Mouse (Mus musculus) limb, embryonic 14.5 days (tissue): Measurements from ENCODE around the gene Nus1. TPM values are rescaled to one million over a fixed set of nuclear protein-coding genes. Genes with fewer than 3 reads are reported as not detected.

ENCODE experiments used
- ATAC-seq: fragments of 200-750 bp; cut with Nextera tagmentation; 2 replicates; pipeline ENCODE4 v1.8.0; 2017; ENCODE audit warnings: low read depth, moderate number of reproducible peaks, moderate TSS enrichment; ENCODE audit not compliant: low FRiP score
- DNase-seq: peaks from one replicate; pipeline ENCODE4 v3.0.0-alpha.2; 2015; ENCODE audit warnings: low spot score
- H3K27ac ChIP-seq: fragments of 300-500 bp; sonication (generic); replicated peaks from 2 replicates; pipeline ENCODE4 v1.5.1; 2014; ENCODE audit warnings: low read depth, mild to moderate bottlenecking, low read length, moderate library complexity, mixed read lengths
- H3K27me3 ChIP-seq: fragments of 300-500 bp; sonication (generic); 2 replicates; pipeline ENCODE4 v1.6.1; 2014; ENCODE audit warnings: low read length, mixed read lengths; ENCODE audit not compliant: control insufficient read depth, insufficient read depth
- H3K36me3 ChIP-seq: fragments of 300-500 bp; sonication (generic); 2 replicates; pipeline ENCODE4 v1.6.1; 2014; ENCODE audit warnings: mild to moderate bottlenecking, low read length, moderate library complexity, mixed read lengths; ENCODE audit not compliant: control insufficient read depth, insufficient read depth
- H3K4me1 ChIP-seq: fragments of 300-500 bp; sonication (generic); 2 replicates; pipeline ENCODE4 v1.6.1; 2014; ENCODE audit warnings: antibody characterized with exemption, low read length, mixed read lengths; ENCODE audit not compliant: control insufficient read depth, insufficient read depth
- H3K4me2 ChIP-seq: fragments of 300-500 bp; sonication (generic); replicated peaks from 2 replicates; pipeline ENCODE4 v1.6.1; 2014; ENCODE audit warnings: low read depth, mild to moderate bottlenecking, low read length, moderate library complexity; ENCODE audit not compliant: severe bottlenecking
- H3K4me3 ChIP-seq: fragments of 300-500 bp; sonication (generic); replicated peaks from 2 replicates; pipeline ENCODE4 v1.5.1; 2014; ENCODE audit warnings: low read length
- H3K9ac ChIP-seq: fragments of 300-500 bp; sonication (generic); 2 replicates; pipeline ENCODE4 v1.6.1; 2014; ENCODE audit warnings: mild to moderate bottlenecking, low read depth, low read length, moderate library complexity; ENCODE audit not compliant: severe bottlenecking
- H3K9me3 ChIP-seq: fragments of 300-500 bp; sonication (generic); 2 replicates; pipeline ENCODE4 v1.6.1; 2016; ENCODE audit warnings: low read length; ENCODE audit not compliant: control insufficient read depth
- POLR2A ChIP-seq: fragments of 200-500 bp; IDR thresholded peaks from 2 replicates; pipeline ENCODE4 v1.8.0; 2012; ENCODE audit warnings: inconsistent platforms, mild to moderate bottlenecking, moderate library complexity, borderline replicate concordance; ENCODE audit not compliant: insufficient read depth, insufficient read length; ENCODE audit errors: extremely low read depth
- WGBS: fragments of 180-500 bp; shearing (Covaris S2); extraction: QIAGEN DNeasy Blood & Tissue Kit; methylation state at CpG from one replicate; pipeline ENCODE4 v1.1.7; 2014; 5-methylcytosine and 5-hydroxymethylcytosine counted together
- polyA plus RNA-seq, 2 experiments: library from polyadenylated mRNA; depleted of rRNA in 1 of 2; stranded (reverse) in 1 of 2; unstranded in 1 of 2; fragments of >200 nt; fragmentation: Nextera tagmentation in 1 of 2; extraction: Ambion mirVana in 1 of 2; gene quantifications; 2 replicates each; pipeline versions ENCODE4 v1.2.1 to v1.2.3; 2012 to 2014

Nus1 gene
- polyA plus RNA-seq, 2 experiments = 17.1 to 26.2 TPM

DNA sequence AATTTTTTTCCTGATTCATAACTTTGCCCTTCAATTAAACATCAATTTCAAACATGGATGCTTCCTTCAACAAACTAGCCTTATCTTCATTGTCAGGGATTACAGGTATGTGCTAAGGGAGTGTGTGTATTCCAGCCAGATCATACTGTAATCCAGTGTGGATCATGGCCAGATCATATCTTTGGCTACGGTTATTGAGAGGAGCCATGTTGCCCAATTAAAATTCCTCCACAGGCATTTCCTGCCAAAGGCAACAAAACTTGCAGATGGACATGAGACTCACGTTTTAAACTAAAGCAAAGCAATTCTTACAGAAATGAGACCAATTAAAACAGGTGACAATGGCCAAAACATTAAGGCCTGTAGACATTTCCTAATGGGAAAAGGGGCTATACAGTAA lies 889 bp upstream of the Nus1 start:
- DNase-seq = no peak

DNA sequence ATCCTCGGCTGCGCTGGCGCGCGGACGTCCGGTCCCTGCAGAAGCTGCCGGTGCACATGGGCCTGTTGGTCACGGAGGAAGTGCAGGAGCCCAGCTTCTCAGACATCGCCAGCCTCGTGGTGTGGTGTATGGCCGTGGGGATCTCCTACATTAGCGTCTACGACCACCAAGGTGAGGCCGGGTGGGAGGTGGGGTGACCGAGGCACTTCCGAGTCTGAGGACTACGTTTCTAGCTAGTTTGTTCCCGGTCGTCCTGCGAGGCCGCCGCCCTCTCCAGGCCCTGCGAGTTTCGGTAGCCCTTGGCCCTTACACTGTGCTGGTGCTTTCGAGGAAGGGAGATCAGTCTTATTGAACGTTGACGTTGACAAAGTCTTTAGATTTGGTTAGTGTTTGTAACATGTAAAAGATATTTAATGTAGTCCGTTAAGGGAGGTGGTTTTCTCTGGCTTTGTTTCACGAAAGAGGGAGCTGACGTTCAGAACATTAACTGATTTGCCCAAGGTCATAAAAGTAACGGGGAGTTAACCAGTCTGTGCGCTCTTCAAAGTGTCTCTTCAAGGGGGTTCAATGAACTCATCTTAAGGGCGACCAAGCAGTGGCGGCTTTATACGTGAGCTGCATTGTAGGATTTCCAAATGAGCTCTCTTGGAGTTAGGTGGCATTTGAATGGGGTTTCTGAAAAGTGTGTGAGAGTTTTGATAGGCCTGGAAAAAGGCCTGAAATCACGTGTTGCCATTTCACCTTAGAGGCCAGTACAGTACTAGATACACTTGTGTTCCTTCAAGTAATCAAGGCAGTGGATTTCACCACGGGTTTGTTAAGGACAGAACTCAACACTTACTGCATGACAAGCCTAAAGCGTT lies 882 bp downstream of the Nus1 start:
- Histone ChIP-seq H3K9me3 (no peaks in the 10 kb centered on the region), H3K4me2 (peak overlapping the region; percentile 61), H3K9ac (peak overlapping the region; percentile 91), H3K27me3 (no peaks in the 10 kb centered on the region), H3K4me3 (peak overlapping the region; percentile 95), H3K4me1 (peaks cover 16% of the 10 kb centered on the region), H3K27ac (peak overlapping the region; percentile 91), H3K36me3 (peaks cover 4% of the 10 kb centered on the region; the same call in 1 of the 2 replicates)
- WGBS = 5% methylated on average over 35 of the region's 39 CpGs
- DNase-seq (peak; percentile 13), ATAC-seq (peak; percentile 12)
- TF ChIP-seq POLR2A = no peak

More for the DNA sequence above, 889 bp upstream of the Nus1 start:
- Histone ChIP-seq H3K9ac (0 out of 2 replicates have a peak overlapping the region, but pooled peaks have one; percentile 54), H3K4me3 (peak overlapping the region; percentile 95; the same call in 1 of the 2 replicates), H3K36me3 (peaks cover 4% of the 10 kb centered on the region; the same call in 1 of the 2 replicates), H3K4me1 (peaks cover 16% of the 10 kb centered on the region), H3K27me3 (no peaks in the 10 kb centered on the region), H3K9me3 (no peaks in the 10 kb centered on the region), H3K27ac (peak overlapping the region; percentile 28; the same call in 1 of the 2 replicates), H3K4me2 (peak overlapping the region; percentile 58; the same call in 1 of the 2 replicates)
- no peak for ATAC-seq
- TF ChIP-seq POLR2A = no peak
- WGBS = 18% methylated on average over 2 of the region's 2 CpGs

DNA sequence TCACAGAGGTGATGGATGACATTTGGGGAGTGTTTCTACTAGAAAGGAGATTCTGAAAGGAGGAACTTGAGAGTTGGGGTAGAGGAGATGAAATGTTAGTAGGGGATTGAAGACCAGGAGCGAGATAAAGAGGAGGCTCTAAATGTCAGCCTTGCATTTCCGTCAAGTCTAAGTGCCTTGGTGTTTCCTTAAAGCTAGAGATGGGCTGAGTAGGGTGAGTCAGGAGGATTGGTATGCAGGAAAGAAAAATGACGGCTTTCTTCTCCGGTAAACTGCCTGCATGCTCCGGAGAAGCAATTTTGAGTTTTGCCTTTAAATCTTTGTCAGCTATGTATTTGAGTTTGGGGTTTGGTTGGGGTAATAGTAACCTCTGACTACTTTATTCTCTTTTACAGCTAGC lies 1.6 kb downstream of the Nus1 start:
- no peak for TF ChIP-seq POLR2A
- no peak for DNase-seq
- no peak overlapping the region for H3K27ac ChIP-seq
- peaks cover 16% of the 10 kb centered on the region for H3K4me1 ChIP-seq
- H3K27me3 ChIP-seq = no peaks in the 10 kb centered on the region
- H3K9me3 ChIP-seq = no peaks in the 10 kb centered on the region
- ATAC-seq = no peak
- H3K4me3 ChIP-seq = peak overlapping the region; percentile 95
- WGBS = 68% methylated on average over 5 of the region's 5 CpGs
- H3K4me2 ChIP-seq = peak overlapping the region; percentile 61
- H3K36me3 ChIP-seq = peaks cover 4% of the 10 kb centered on the region; the same call in 1 of the 2 replicates
- peak overlapping the region; percentile 91; the same call in 1 of the 2 replicates for H3K9ac ChIP-seq

DNA sequence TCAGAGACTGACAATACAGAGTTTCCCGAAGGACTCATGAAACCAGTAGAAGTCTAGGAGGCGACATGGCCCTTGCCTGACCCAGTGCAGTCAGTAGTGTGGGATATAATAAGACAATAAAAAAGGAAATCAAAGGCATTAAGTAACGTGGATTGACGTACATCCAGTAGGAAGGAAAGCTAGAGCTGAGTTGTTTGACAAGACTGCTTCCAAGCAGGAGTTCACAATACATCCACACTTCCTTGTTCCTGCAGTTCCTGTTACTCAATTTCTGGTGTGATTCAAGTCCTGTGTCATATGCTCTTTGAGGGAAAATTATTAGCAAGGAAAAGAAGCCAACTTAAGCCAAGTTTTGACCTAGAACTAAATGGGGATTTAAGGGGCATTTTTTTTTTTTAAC lies 2.1 kb downstream of the Nus1 start:
- no peak for ATAC-seq
- H3K9ac ChIP-seq = no peak overlapping the region
- peaks cover 16% of the 10 kb centered on the region for H3K4me1 ChIP-seq
- peaks cover 4% of the 10 kb centered on the region; the same call in 1 of the 2 replicates for H3K36me3 ChIP-seq
- H3K9me3 ChIP-seq = no peaks in the 10 kb centered on the region
- no peaks in the 10 kb centered on the region for H3K27me3 ChIP-seq
- 71% methylated on average over 4 of the region's 4 CpGs for WGBS
- peak overlapping the region; percentile 95 for H3K4me3 ChIP-seq
- peak overlapping the region; percentile 61 for H3K4me2 ChIP-seq
- TF ChIP-seq POLR2A = no peak
- DNase-seq = no peak
- H3K27ac ChIP-seq = no peak overlapping the region

DNA sequence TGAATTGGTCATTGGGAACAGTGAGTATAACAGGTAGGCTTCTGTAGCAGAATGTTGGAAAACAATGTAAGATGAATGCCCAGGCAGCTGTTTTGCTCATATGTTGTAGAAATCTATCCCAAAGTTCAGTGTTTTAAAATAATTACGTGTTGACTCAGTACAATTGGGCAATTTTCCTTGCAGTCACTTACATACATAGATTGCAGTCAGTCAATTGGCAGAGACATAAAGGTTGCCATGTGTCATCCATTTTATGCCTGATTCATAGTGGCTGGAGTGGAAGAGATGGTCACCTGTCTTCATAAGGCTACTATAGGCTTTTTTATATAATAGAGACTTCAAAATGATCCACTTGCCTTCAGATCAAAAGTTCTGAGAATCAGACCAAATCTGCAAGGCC lies 3.2 kb downstream of the Nus1 start:
- H3K27me3 ChIP-seq = no peaks in the 10 kb centered on the region
- 90% methylated on average over 1 of the region's 1 CpGs for WGBS
- no peaks in the 10 kb centered on the region for H3K9me3 ChIP-seq
- H3K4me2 ChIP-seq = no peak overlapping the region
- no peak overlapping the region for H3K9ac ChIP-seq
- H3K27ac ChIP-seq = no peak overlapping the region
- peaks cover 4% of the 10 kb centered on the region; the same call in 1 of the 2 replicates for H3K36me3 ChIP-seq
- no peak overlapping the region for H3K4me3 ChIP-seq
- ATAC-seq (no peak), DNase-seq (no peak)
- TF ChIP-seq POLR2A = no peak
- peaks cover 16% of the 10 kb centered on the region for H3K4me1 ChIP-seq
